Mouse (Mus musculus) myocyte (in vitro differentiated cells): Measurements from ENCODE around the gene Camkmt.

Experiments
- CEBPB ChIP-seq: IDR thresholded peaks from 2 replicates; pipeline ENCODE4 v1.6.1; 2011; ENCODE audit warnings: mild to moderate bottlenecking, moderate library complexity; ENCODE audit not compliant: poor library complexity, insufficient read depth, severe bottlenecking
- E2F4 ChIP-seq: IDR thresholded peaks from one replicate; pipeline ENCODE4 v1.6.1; 2011; ENCODE audit warnings: mild to moderate bottlenecking, control low read depth, moderate library complexity; ENCODE audit not compliant: insufficient read depth
- MAX ChIP-seq: IDR thresholded peaks from one replicate; pipeline ENCODE4 v1.6.1; 2011; ENCODE audit warnings: low read depth, mild to moderate bottlenecking, control low read depth
- MYOD1 ChIP-seq, 3 experiments: IDR thresholded peaks; one replicate each; pipeline ENCODE4 v1.6.1; 2011; ENCODE audit warnings: control low read depth in 2 of 3, low read depth in 2 of 3, mild to moderate bottlenecking in 2 of 3, moderate library complexity in 1 of 3; ENCODE audit not compliant: insufficient read length in 2 of 3, control insufficient read depth in 1 of 3
- MYOG ChIP-seq, 3 experiments: IDR thresholded peaks; one replicate each; pipeline ENCODE4 v1.6.1; 2011; ENCODE audit warnings: control low read depth in 2 of 3, low read depth in 2 of 3, mild to moderate bottlenecking in 2 of 3; ENCODE audit not compliant: insufficient read length in 2 of 3, control insufficient read depth in 1 of 3, insufficient read depth in 1 of 3
- POLR2A ChIP-seq: IDR thresholded peaks from one replicate; pipeline ENCODE4 v1.6.1; 2011; ENCODE audit warnings: low read depth, mild to moderate bottlenecking, control low read depth, moderate library complexity; ENCODE audit not compliant: insufficient read length
- POLR2AphosphoS2 ChIP-seq: IDR thresholded peaks from one replicate; pipeline ENCODE4 v1.6.1; 2011; ENCODE audit warnings: low read depth, control low read depth; ENCODE audit not compliant: insufficient read length
- SRF ChIP-seq: IDR thresholded peaks from one replicate; pipeline ENCODE4 v1.6.1; 2011; ENCODE audit warnings: low read depth; ENCODE audit not compliant: control insufficient read depth, insufficient read length
- TCF12 ChIP-seq: IDR thresholded peaks from one replicate; pipeline ENCODE4 v1.6.1; 2011; ENCODE audit warnings: mild to moderate bottlenecking, control low read depth; ENCODE audit not compliant: poor library complexity, insufficient read depth, severe bottlenecking
- TCF3 ChIP-seq: IDR thresholded peaks from one replicate; pipeline ENCODE4 v1.6.1; 2011; ENCODE audit warnings: low read depth, control low read depth; ENCODE audit not compliant: insufficient read length
- USF1 ChIP-seq: IDR thresholded peaks from one replicate; pipeline ENCODE4 v1.6.1; 2011; ENCODE audit warnings: low read depth, mild to moderate bottlenecking, control low read depth, moderate library complexity

DNA sequence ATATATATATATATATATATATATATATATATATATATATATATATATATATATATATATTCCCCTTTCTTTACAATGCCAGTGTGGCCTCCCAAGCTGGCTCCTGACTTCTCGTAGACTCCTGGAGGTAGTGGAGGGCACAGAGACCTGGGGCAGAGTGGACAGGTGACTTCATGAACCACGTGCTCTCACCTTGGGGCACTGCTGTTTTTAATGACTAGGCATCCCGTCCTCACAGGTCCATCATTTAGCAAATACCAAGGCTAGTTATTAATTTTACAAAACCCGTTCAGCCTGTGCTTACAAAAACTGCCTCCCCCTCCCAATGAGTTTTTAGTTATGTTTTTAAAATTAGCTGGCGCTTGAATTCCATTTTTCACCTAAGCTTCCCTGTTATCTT lies 394.2 kb downstream of the Camkmt start:
- TF ChIP-seq USF1, result no peak
- TF ChIP-seq POLR2A, result no peak
- TF ChIP-seq MYOG (IDR thresholded peaks at IDR 0.05; ENCODE audit: control insufficient read depth in 1 of 3, insufficient read depth in 1 of 3, insufficient read length in 2 of 3, low read depth in 2 of 3), result no peak
- TF ChIP-seq MYOD1 (IDR thresholded peaks at IDR 0.05; ENCODE audit: control insufficient read depth in 1 of 3, insufficient read length in 2 of 3, low read depth in 2 of 3), result no peak
- TF ChIP-seq TCF3, result no peak
- TF ChIP-seq MAX, result no peak
- no peak for TF ChIP-seq TCF12
- no peak for TF ChIP-seq CEBPB
- TF ChIP-seq POLR2AphosphoS2, result no peak
- TF ChIP-seq E2F4, result no peak
- no peak for TF ChIP-seq SRF
